Mouse (Mus musculus) kidney, postnatal 10 days (tissue): ENCODE data around the gene Prepl.
A peak's percentile ranks its signal among the peaks of the same experiment; 100 is the strongest.

Experiments used
- DNase-seq: peaks from one replicate; pipeline ENCODE4 v3.0.0; 2021; ENCODE audit warnings: mixed read lengths

Prepl gene

DNA sequence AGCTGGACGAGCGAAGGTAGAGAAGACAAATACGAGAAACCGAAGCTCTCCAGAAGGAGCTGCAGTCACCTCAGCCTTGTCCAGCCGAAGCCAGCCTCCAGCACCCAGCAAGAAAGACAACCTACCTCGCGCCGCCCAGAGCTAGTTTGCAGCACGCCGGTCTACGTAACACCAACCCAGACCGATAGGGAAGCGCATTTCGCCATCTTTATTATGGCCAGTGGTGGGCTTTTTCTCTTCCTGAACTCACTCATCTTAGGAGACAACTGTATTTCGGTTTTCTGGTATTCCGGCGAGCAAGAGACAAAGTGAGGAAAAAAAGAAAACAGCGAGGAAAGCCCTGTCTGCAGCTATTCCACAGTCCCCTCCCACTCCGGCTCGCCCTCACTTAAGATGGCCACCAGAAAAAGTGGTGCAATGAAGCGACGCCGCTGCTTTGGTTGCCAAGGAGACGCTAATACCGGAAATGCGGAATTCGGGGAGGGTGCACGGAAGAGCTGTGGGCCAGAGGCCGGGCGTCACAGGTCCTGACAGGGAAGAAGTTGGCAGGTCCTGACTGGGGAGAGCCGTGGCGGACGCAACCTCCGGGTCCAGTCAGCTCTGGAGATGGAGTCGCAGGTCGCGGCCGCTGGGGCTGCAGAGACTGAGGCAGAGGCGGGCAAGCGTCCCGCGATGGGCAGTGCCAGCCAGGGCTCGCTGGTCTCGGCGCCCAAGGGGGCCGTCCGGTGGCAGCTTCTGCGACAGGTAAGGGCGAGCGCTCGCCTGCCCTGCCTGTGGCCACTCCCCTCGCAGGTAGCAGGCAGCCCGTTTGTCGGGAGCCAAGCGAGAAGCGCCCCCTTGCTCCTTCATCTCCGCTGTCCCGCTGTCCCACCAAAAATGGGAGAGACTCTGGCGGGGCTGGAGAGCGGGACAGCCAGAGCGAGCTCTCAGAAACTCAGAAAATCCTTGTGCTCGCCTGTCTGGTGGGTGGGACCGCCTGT, at the start of gene Prepl, which contains the start of gene Camkmt:
Gene Prepl (minus strand): TSS at position 122 of the 980 bp plus-strand sequence.
Gene Camkmt (plus strand): TSS at position 433 of the 980 bp plus-strand sequence.
- DNase-seq, result peak; percentile 97

DNA sequence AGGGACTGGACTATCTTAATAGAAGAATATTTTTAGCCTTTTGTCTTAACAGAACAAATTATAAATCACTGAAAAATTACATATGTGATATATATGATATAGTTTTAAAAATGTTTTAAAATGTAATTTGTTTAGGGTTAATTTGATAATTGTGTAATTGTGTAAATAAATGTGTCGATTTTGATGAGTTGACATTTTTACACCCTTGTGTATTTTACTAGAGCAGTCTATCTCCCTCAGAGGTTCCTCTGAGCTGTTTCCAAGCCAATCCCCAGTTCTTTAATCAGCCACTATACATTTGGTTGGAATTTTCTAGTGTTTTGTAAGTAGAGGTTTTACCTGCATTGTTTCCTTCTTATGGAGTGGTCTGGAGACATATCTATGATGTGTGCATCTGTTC, 48.4 kb upstream of the Prepl start:
- no peak for DNase-seq

DNA sequence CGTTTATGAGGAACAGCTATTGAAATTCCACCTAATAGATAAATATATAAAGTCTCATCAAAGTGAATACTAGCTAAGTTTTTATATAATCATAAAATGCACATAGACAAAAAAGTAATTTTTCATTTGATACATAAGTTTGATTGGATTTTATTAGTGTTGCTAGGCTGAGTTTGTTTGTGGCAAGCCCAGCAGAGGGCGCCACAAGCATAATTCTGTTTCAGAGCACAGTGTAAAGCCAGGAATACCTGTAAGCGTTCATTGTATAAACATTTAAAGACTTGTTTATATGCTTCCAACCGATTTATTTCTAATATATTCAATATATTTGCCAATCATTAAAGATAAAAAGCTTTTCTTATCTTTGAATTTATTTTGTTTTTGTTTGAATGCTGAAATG, 26.6 kb upstream of the Prepl start:
- DNase-seq, result peak; percentile 80

DNA sequence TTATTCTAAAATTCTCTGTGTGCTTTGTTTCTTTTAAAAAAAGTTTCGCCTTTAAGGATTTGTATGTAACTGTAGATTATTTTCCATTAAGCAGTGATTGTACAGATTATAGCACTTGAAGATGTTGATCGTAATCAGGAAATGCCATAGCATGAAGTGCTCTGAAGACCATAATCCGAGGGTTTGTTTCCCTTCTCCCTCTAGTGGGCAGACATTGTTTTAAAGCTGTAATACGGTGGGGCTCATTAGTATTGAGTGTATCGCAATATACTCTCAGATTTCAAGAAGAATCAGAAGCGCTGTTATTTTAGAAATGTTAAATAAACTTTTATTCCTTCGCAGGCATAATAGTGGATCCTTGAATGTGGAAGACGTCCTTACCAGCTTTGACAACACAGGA, 23.4 kb upstream of the Prepl start:
- no peak for DNase-seq

DNA sequence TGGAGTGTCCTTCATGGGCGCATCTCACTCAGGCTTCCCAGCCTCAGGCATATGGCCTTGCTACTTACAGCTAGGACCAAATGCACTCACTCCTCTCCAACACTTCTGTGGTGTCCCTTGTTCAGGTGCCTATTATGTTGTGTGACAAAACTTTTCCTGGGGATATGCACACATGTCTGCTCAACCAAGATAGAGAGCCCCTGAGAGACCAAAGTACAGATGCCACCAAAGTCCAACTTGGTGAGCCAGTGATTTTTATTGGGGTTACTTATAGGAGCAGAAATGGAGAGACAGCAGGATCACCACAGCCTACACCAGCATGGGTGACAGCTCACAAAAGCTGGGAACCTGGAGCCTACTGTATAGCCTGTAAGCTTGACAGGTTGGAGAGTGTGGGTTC, 20.6 kb upstream of the Prepl start:
- no peak for DNase-seq

DNA sequence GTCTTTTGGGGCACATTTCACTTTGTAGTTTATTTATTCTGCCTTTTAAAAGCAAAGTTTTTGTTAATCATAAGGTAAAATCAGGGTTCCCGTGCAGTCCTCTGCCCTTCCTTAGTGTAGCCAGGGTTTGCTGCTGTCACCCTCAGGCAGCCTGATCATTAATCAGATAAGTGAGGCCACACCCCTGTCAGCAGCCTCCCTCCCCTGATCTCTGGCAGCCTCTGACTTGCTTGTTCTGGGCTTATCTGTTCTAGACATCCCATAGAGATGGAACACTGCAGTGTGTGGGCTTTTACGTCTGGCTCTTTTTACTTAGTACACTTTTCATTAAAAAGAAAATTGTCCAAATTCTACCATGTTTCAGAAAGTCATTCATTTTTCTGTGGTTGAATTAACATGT, 13.3 kb upstream of the Prepl start:
- DNase-seq, result no peak

DNA sequence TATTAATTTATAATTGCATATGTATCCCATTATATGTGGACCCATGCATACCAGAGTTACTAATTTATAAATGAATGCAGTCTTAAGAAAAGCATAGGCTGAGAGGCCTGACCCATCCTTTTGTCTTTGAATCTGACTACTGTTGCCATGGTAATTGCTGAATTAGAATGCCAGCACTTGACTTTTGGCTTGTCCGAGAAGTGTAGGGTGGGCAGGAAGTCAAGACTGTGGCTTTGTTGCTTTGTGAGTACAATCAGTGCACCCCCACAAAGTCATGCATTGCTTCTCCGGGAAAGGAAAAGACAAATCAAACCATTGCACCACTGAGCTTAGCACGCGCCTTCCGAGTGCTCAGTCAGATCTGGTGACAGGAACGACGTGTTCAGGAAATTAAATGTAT, 11.7 kb upstream of the Prepl start:
- no peak for DNase-seq

DNA sequence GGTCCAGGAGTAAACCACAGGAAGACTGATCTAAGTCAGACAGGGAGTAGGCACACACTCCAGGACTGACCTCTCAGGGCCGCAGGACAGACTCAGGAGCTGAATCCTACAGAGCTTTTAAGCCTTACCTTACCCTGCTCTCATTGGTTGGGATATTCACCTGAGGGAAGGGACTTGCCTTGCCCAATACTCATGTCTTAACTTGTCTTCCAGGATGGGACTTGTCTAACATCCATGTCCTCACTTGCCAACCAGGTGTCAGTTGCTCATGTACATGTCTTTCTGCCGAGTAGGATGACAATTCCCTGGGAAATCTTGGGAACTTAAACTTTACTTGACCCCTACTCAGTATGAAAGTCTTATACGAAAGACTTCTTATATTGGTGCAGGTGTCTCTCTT, 10.2 kb upstream of the Prepl start:
- no peak for DNase-seq

DNA sequence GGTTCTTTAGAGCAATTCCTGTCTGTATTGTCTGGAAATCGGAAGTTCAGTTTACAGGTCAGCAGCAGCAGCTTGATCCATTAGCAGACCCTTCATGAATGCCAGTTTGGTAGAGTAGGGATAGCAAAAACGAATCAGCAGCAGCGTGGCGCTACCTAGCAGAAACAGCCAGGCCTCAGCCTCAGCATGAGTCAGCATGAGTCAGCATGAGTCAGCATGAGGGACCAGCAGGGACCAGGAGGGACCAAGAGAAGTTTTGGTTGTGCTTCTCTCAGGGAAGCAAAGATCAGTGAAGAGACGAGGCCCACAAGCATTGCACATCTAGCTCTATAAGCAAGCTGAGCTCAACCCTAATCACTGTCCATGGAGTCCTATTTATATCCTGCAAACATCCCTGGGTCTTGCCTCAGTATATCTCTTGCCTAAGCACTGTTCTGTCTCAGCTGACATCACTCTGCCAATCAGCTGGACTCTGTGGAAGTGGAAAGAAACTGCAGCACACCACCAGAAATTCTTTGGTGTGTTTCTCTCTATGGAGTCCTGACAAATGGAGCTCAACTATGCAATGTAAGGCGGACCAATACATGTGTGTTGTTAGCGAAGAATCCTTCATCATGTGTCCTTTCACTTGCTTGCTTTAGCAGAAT, 8.8 kb upstream of the Prepl start:
- DNase-seq, result no peak

DNA sequence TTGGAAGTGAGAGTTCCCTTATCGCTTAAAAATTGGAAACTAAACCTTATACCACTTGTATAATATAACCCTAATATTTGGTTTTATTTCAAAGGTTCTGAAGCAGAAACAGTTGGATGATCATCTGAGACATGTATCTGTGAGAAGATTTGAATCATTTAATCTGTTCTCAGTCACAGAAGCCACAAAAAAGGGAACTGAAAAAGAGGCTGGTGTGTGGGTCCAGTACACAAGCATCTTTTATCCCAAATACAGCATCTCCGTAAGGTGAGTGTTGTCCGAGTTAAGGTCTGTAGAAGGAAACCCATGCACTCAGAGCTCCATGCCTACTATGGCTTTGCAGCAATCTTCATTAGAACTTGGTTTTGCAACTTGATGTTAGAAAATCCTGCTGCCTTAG, 6.4 kb upstream of the Prepl start:
- no peak for DNase-seq

DNA sequence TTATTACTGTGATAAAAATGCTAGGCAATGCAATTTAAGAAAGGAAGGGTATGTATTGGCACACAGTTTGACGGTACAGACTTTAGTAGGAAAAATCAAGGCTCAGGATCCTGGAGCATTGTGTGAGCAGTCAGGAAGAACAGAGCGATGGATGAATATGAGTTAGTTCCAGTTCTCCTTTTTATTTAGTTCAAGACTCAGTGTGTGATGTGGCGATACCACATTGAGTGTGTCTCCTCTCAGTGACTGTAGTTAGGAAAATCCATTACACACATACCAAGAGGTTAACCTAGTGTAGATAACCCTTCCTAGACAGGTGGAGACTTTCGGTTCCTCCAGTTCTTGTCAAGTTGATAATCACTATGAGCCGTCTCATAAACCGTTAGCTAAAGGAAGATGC, 1.7 kb upstream of the Prepl start:
- no peak for DNase-seq

DNA sequence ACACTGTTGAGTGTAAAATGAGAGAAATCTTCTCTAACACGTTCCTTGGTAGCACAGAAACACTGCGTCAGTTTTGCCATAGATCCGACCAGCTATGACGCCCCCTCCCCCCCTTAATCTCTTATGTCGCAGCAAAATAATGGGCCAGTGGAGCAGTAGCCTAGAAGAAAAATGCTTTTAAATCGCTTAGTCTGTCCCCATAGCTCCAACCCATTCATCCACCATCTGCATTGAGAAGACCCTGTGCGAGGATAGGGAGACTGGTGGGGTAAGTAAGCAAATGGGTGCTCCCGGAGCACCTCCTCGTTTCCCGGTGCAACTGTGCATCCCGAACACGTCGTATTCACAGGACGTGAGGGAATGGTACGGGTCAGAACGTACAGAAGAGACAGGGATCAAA, 420 bp downstream of the Prepl start:
- peak; percentile 21 for DNase-seq

DNA sequence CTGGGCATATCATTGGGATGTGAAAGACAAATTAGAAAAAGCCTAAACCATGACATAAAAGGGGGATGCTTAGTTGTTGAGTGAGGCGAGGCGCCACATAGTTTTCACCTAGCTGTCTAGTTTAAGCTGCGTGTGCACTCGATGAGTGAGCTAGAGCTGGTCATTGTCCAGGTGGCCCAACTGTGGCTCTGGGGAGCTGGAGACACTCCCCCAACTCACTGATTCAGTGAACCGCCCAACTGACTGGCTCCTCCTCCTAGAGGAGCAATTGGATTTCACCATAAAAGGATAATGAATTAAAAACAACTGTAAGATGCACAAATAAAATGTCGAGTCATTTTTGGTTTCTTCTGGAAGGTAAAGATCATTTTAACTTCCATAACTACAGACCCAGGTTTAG, 1.0 kb downstream of the Prepl start:
- no peak for DNase-seq

DNA sequence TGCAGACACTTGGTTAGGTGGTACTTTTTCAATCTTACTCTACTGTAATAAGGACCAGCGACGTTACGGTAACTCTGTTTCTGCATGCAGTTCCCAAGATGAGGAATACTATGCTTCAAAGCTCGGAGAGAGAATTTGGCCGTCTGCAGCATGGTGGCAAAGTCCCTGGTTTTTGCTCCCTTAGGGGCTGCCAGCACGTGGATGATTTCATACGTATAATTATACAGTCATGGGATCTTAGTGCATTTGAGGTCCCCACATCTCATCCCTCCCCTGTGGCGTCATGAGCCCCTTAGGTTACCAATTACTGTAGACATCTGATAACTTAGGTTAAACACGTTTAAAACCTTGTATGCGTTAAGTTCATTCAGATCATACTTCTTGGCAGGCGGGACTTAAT, 1.6 kb downstream of the Prepl start:
- DNase-seq, result no peak

DNA sequence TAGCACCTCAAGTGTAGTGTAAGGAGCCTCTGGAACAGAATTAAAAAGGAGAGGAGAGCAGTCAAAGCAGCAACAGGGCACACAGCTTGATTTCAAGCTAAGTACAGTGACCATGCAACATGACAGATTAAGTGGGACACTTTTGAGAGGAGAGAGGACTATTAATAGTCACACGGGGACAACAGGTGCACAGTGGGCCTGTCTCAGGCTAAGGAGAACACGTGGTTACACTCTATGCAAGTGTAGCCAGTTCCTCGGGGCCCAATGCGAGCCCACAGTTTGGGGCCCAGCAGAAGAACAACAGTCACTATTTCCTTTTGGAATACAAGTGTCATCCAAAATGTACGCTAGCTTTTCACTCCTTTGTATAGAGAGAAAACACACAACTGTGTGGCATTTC, 2.5 kb downstream of the Prepl start:
- no peak for DNase-seq

DNA sequence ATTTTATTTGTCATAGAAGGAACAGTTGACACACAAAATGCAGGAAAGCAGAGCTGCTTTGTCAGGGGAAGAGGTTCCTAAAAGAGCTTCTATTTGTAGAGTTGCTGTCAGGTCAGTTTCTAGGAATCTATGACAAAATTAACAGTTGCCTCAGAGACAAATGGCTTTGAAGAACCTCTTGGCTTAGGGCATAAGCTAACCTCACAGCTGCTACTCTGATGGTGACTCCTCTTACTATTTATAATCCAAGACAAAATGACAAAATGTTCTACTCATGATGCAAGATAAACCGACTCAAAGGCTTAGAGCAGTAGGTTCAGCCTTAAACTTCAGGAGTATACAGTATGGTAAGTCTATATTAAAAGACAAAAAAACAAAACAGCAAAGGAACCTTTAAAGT, 3.5 kb downstream of the Prepl start:
- no peak for DNase-seq

DNA sequence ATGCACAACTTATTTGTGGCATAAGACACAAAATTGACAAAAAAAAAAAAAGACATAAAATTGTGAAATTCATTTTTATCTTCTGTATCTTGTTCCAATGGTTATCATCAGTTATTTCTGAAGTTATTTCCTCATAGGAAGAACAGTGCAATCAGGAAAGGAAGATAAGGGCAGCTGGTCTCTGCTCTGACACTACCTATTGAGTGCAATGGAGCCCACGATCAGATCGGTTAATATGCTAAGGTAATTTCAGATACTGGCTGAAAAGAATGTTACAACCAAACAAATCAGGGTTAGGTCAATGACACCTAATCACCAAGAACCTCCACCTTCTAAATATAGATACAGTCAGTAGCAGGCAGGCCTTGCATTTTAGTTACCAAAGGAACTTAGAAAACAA, 4.7 kb downstream of the Prepl start:
- DNase-seq, result no peak

DNA sequence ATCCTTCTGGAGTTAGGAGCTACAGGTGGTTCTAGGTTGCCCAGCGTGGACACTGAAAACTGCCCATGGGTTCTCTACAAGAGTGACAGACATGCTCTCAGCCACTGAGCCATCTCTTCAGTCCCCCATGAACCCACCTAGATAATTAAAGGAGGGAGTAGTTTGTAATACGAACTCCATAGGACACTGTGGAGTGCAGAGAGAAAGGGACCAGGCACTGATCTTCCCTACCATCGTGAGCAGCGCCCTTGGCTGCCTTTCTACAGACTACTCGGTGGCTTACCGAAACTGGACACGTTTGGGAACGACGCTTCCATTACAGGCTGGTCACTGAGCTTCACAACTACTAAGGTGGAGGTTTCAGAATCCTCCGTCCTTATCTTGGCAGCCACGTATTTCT, 9.3 kb downstream of the Prepl start:
- no peak for DNase-seq

DNA sequence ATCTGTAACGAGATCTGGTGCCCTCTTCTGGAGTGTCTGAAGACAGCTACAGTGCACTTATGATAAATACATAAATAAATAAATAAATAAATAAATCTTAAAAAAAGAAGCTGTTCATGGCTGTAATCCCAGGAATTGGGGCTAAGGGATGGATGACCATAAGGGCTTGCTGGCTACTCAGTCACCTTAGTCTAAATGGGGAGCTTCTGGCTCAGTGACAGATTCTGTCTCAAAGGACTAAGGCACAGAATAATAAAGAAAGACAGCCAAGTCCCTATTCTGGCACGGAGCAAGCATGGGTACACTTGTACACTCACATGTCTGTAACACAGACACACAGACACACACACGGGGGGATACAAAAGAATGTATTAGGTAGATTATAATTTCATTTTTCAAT, 10.8 kb downstream of the Prepl start:
- DNase-seq, result no peak

DNA sequence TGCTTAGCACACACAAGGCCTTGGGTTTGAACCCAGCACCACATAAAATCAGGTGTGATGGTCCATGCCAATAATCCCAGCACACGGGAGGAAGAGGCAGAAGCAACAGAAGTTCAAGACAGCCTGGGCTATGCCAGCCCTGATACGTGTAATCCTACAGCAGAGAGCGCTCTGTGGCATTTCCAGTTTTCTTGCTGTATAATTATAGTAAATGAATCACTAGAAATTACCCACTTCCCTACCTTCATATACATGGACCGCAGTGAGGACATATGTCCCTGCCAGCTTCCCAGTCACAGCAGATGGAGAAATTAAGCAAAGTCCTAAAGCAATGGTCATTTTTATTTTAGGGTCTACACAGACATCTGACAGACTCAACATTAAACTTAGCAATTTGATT, 16.0 kb downstream of the Prepl start:
- no peak for DNase-seq

DNA sequence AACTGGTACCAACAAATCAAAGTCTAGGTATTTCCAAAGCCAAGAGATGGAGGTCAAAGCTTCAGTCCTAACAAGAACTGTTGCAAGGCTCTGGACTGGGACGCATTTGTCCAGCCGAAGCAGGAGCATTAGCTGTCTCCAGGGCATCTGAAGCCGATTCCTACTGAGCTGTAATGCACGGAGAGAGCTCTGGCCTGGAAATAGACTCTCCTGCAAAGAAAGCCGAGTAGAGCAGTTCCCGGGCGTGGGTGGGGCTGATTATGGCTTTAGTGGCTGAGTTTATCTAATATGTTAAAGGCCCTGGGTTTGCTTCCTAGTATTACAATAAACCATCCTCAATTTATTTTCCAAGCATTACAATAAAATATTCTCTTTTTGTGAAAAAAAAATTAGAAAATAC, 16.8 kb downstream of the Prepl start:
- no peak for DNase-seq

DNA sequence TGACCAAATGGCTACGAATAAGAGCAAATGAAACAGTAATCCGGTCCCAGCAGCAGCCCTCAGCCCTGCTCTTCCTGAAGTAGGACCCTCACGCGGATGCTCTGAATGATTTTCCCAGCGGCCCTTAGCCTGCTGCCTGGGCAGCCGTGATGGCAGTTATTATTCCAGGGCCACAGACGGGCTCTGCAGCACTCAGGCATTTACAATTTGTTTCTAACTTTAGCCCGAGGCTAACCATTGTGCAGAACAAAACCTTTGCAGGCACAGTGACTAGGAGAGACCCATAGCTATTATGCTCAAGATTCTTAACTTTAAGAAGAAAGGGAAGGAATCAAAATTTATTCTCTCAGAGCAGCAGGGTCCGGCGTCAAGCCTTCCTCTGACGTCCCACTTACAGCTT, 17.7 kb downstream of the Prepl start:
- no peak for DNase-seq

DNA sequence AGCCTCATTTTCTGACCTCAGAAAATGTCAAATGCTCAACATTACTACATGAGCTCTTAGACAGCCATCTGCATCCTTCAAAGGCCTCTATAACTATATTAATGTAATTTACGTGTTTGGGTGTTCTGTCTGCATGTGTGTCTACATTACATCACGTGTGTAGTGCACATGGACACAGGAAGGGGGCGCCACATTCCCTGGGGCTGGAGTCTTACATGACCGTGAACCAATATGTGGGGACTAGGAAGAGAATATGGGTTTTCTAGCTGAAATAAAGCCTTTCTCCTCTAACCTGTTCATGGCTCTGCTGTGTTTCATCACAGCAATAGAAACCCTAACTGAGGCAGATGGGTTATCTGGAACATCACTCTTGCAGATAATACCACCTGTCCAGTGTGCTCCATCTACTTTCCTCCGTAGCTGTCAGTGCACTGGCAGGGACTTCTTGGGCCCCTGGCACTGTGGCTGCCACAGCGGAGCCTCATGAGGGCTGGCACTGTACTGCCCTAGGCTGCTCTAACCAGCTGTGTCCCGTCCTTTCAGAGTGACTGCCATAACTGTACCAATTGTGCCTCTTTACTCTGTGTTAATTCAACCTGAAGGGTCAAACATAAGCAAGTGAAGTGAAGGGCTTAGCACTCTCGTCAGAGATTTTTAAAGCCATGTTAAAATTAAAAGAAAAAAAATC, 18.8 kb downstream of the Prepl start:
- DNase-seq, result no peak

DNA sequence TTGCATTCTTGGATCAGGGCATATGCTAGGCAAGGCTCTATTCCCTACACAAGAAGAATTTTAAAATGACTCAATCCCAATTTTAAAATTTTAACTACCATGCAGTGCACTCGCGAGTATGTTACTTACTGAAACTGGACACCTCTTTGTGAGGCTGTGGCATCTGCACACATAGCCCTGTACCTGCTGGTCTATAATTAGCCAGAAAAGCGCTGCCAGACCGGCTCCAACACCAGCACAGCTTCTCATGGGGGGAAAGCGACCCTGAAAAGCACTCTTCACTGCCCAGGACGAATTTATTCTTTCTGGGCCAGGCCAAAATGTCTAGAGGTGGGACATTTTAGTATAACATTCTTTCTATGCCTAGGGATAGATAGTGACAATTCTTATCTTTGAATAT, 19.4 kb downstream of the Prepl start:
- DNase-seq, result no peak
